Mouse (Mus musculus) embryonic facial prominence, embryonic 12.5 days (tissue): ENCODE measurements at regions not wholly inside any gene's neighbourhood (a gene's known extent, or its start where the extent isn't known, plus 50 kb on each side); places are given as distances from the start of the nearest gene placed in this dataset.
A peak's percentile ranks its signal among the peaks of the same experiment; 100 is the strongest.

ENCODE experiments used
- ATAC-seq: fragments of 200-750 bp; cut with Nextera tagmentation; 2 replicates; pipeline ENCODE4 v1.8.0; 2017; ENCODE audit not compliant: insufficient number of reproducible peaks, insufficient read depth, low FRiP score, low TSS enrichment
- H3K27ac ChIP-seq: fragments of 300-500 bp; sonication (generic); 2 replicates; pipeline ENCODE4 v1.5.1; 2016; ENCODE audit warnings: mild to moderate bottlenecking
- H3K27me3 ChIP-seq: fragments of 300-500 bp; sonication (generic); 2 replicates; pipeline ENCODE4 v1.6.1; 2016; ENCODE audit warnings: mild to moderate bottlenecking, moderate library complexity
- H3K36me3 ChIP-seq: fragments of 300-500 bp; sonication (generic); 2 replicates; pipeline ENCODE4 v1.6.1; 2016; ENCODE audit warnings: mild to moderate bottlenecking
- H3K4me1 ChIP-seq: fragments of 300-500 bp; sonication (generic); 2 replicates; pipeline ENCODE4 v1.6.1; 2016
- H3K4me2 ChIP-seq: fragments of 300-500 bp; sonication (generic); replicated peaks from 2 replicates; pipeline ENCODE4 v1.6.1; 2016; ENCODE audit warnings: mild to moderate bottlenecking, moderate library complexity
- H3K4me3 ChIP-seq: fragments of 300-500 bp; sonication (generic); 2 replicates; pipeline ENCODE4 v1.5.1; 2016; ENCODE audit warnings: mild to moderate bottlenecking
- H3K9ac ChIP-seq: fragments of 300-500 bp; sonication (generic); 2 replicates; pipeline ENCODE4 v1.6.1; 2016; ENCODE audit warnings: mild to moderate bottlenecking, moderate library complexity
- H3K9me3 ChIP-seq: fragments of 300-500 bp; sonication (generic); 2 replicates; pipeline ENCODE4 v1.6.1; 2016; ENCODE audit warnings: mild to moderate bottlenecking, moderate library complexity
- WGBS: fragments of 180-500 bp; shearing (Covaris S2); methylation state at CpG from one replicate; pipeline ENCODE4 v1.1.7; 2016; 5-methylcytosine and 5-hydroxymethylcytosine counted together

DNA sequence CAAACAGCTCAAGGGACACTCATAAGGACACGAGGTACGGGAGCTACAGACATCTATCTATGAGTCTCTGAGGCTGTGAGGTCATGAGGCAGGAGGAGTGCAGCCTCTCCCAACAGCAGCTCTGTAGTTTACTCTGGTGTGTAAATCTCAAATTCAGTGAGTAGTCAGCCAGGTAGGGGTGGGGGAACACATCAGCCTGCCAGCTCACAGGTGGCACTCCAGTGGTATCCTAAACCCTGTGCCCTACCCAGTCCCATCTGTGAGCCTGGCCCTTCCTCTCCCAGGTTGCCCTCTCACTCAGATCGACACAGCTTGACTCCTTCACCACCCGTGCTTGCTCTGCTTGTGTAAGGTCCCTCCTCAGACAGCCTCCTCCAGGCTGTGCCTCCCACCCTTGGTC lies 202.2 kb downstream of the Sipa1l2 start:
- Histone ChIP-seq H3K4me2 (no peak overlapping the region), H3K9me3 (no peaks in the 10 kb centered on the region), H3K36me3 (no peaks in the 10 kb centered on the region), H3K4me1 (peaks cover 15% of the 10 kb centered on the region), H3K9ac (no peak overlapping the region), H3K27me3 (no peaks in the 10 kb centered on the region; the same call in 1 of the 2 replicates), H3K27ac (no peak overlapping the region), H3K4me3 (no peak overlapping the region)
- ATAC-seq = no peak
- 74% methylated on average over 4 of the region's 4 CpGs for WGBS

DNA sequence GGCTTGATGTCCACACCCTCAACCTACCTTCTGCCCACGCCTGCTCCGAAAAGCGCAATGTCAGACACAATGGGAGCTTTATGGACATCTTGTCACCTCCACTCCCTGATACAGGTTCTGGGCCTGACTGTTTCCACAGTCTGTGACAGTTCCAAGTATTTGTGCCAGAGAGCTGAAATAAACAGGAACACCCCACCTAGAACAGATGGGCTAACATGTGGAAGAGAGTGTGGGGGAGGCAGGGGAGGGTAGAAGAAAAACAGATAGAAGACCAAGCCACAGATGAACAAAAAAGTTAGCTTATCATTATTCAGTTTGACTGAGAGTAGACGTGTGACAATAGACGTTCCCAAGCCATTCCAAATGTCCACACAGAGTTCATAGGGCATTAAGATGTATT lies 204.6 kb downstream of the Sipa1l2 start:
- Histone ChIP-seq H3K4me3 (no peak overlapping the region), H3K4me2 (no peak overlapping the region), H3K4me1 (peaks cover 11% of the 10 kb centered on the region), H3K9ac (no peak overlapping the region), H3K27me3 (no peaks in the 10 kb centered on the region; the same call in 1 of the 2 replicates), H3K36me3 (no peaks in the 10 kb centered on the region), H3K9me3 (0 out of 2 replicates have a peak, but pooled peaks cover 5% of the 10 kb centered on the region), H3K27ac (no peak overlapping the region)
- WGBS = 89% methylated on average over 5 of the region's 5 CpGs
- ATAC-seq = no peak

DNA sequence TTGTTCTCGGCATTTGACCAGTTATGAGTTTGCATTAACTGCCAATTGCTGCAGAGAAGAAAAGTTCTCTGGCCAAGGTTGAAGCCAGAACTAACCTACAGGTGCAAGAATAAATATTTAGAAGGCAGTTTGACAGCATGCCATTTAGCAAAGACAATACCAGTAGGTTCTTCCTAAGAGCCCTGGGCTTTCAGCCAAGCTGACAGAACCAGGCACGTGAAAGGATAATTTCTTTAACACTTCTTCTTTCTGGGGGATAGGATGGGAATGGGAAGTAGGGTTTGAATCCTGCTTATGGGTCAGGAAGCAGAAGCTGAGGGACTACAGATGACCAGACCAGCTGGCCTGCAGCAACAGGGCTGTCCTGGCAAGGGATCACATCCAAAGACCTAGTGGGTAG lies 210.2 kb downstream of the Sipa1l2 start:
- Histone ChIP-seq H3K36me3 (no peaks in the 10 kb centered on the region), H3K4me3 (no peak overlapping the region), H3K9ac (no peak overlapping the region), H3K27ac (no peak overlapping the region), H3K4me2 (no peak overlapping the region), H3K27me3 (no peaks in the 10 kb centered on the region), H3K4me1 (peaks cover 18% of the 10 kb centered on the region), H3K9me3 (0 out of 2 replicates have a peak, but pooled peaks cover 7% of the 10 kb centered on the region)
- ATAC-seq = no peak
- 81% methylated on average over 2 of the region's 2 CpGs for WGBS

DNA sequence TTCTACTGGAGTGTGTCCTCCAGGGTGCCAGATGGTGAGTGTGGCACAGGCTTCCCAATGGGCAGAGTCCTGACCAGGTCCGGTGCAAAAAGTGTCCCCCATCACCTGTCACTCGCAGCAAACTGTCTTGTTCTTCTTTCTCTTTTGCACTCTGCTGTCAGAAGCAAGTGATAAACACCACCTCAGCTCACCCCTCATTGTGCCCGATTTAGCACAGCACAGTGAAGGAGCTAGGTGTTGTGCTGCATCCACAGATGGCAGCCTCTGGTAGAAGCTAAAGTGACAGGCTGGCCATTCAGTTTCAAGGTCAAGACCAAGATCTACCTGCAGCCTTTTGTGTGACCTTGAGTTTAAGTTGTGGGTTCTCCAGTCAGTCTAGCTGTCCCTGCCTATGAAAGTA lies 211.8 kb downstream of the Sipa1l2 start:
- no peak overlapping the region for H3K27ac ChIP-seq
- H3K4me2 ChIP-seq = no peak overlapping the region
- H3K27me3 ChIP-seq = no peaks in the 10 kb centered on the region
- 89% methylated on average over 3 of the region's 3 CpGs for WGBS
- 0 out of 2 replicates have a peak, but pooled peaks cover 7% of the 10 kb centered on the region for H3K9me3 ChIP-seq
- H3K9ac ChIP-seq = no peak overlapping the region
- ATAC-seq = no peak
- peaks cover 23% of the 10 kb centered on the region for H3K4me1 ChIP-seq
- no peaks in the 10 kb centered on the region for H3K36me3 ChIP-seq
- no peak overlapping the region for H3K4me3 ChIP-seq

DNA sequence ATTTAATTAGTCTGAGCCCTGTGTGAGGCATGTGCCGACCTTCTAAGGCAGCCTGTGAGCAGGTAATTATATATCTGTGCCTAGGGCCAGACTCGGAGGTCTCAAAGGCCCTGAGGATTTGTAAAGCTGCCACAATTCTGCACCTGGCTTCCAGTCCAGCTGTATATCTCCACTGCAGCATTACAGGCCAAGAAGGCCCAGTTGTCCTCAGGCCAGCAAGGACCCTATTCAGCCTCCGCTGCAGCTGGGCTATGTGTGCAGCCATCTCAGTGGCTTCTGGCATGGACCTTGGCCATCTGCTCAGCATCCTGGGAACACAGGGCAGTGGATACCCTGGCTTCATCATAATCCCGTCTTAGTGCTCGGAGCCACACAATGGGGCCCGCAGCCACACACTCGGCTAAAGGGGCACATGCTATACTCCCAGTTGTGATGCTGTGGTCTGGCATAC lies 214.5 kb downstream of the Sipa1l2 start:
- Histone ChIP-seq H3K36me3 (no peaks in the 10 kb centered on the region), H3K27me3 (no peaks in the 10 kb centered on the region), H3K9ac (no peak overlapping the region), H3K9me3 (0 out of 2 replicates have a peak, but pooled peaks cover 3% of the 10 kb centered on the region), H3K4me3 (no peak overlapping the region), H3K4me2 (no peak overlapping the region), H3K27ac (no peak overlapping the region), H3K4me1 (peaks cover 23% of the 10 kb centered on the region)
- WGBS = 43% methylated on average over 7 of the region's 7 CpGs
- ATAC-seq = no peak

DNA sequence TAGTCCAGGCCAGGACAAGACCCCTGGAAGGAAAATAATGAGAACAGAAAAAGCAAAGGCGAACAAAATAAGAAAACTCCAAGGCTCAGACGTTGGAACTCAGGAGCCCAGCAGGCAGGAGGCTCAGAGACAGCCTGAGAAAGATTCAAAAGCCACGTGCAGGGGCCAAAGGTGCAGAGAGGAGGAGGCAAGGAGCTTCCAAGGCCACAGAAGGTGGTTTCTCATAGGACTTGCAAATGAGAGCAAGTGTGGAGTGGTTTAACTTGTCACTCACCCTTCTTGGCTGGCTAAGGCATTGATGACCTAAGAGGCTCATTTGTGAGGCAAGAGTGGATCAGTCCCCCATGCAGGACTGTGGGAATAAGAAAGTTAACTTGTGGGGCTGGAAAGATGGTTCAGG lies 217.3 kb downstream of the Sipa1l2 start:
- Histone ChIP-seq H3K36me3 (no peaks in the 10 kb centered on the region), H3K9ac (no peak overlapping the region), H3K27me3 (no peaks in the 10 kb centered on the region), H3K9me3 (no peaks in the 10 kb centered on the region), H3K4me2 (no peak overlapping the region), H3K4me1 (peaks cover 34% of the 10 kb centered on the region), H3K27ac (no peak overlapping the region), H3K4me3 (no peak overlapping the region)
- no peak for ATAC-seq
- WGBS = 54% methylated on average over 3 of the region's 3 CpGs

DNA sequence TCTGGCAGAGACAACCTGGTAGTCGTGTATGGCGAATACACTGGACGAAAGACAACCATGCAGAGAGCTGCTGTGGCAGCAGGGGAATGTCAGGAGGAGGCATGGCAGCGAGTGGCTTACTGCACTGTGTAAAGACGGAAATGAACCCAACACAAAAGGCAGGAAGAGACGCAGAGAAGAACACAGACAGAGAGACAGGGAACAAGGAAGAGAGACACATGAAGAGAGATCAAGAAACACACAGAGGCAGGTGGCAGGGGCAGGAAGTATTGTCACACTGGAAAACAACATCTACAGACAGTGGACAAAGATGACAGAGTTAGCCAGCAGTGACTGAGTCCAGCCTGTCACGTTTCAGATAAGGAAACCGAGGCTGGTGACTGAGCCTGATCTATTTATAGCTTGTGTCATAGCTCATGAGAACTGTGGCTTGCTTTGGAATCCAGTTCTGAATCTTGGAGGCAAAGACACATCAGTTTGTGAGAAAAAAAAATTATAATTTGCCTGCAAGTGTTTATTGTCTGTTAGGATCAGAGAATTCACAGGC lies 218.0 kb downstream of the Sipa1l2 start:
- H3K9ac ChIP-seq = no peak overlapping the region
- no peak overlapping the region for H3K4me2 ChIP-seq
- no peaks in the 10 kb centered on the region for H3K27me3 ChIP-seq
- 81% methylated on average over 8 of the region's 8 CpGs for WGBS
- H3K27ac ChIP-seq = no peak overlapping the region
- no peaks in the 10 kb centered on the region for H3K36me3 ChIP-seq
- no peak overlapping the region for H3K4me3 ChIP-seq
- H3K9me3 ChIP-seq = no peaks in the 10 kb centered on the region
- peaks cover 34% of the 10 kb centered on the region for H3K4me1 ChIP-seq
- no peak for ATAC-seq

DNA sequence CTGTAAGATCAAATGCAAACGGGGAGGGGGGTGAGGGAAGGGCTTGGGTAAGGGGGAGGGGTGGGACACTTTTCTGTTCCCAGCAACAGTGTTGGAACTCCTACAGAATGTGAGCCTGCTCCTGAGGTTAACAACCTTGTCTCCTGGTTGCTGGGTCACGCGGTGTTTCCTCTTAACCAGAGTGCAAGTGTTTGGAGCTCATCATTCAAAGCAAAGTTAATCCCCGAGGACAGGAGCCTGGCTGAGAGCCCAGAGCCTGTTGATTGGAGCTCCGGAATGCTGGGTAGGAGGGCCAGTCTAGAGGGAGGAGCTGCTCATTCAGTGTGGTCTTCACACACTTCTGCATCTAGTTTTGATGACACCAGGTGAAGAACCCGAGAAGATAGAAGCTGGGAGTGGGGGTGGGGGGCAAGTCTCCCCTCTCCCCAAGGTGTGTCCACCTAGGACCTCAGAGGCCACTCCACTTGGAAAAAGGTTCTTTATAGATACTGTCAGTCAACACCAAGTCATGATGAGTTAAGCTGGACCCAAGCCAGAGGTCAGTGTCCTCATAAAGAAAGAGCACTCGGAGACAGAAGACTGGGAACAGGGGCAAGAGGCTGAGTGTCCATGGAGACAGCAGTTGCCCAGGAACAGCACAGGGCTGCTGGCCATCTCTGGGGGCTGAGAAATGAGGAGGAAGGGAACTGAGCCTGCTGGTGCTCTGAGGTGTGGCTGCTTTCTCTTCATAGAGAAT lies 220.2 kb downstream of the Sipa1l2 start:
- Histone ChIP-seq H3K9ac (no peak overlapping the region), H3K4me2 (no peak overlapping the region), H3K4me3 (no peak overlapping the region), H3K9me3 (no peaks in the 10 kb centered on the region), H3K27ac (no peak overlapping the region), H3K36me3 (no peaks in the 10 kb centered on the region), H3K27me3 (no peaks in the 10 kb centered on the region), H3K4me1 (peaks cover 17% of the 10 kb centered on the region)
- WGBS = 21% methylated on average over 7 of the region's 7 CpGs
- ATAC-seq = peak; percentile 72

DNA sequence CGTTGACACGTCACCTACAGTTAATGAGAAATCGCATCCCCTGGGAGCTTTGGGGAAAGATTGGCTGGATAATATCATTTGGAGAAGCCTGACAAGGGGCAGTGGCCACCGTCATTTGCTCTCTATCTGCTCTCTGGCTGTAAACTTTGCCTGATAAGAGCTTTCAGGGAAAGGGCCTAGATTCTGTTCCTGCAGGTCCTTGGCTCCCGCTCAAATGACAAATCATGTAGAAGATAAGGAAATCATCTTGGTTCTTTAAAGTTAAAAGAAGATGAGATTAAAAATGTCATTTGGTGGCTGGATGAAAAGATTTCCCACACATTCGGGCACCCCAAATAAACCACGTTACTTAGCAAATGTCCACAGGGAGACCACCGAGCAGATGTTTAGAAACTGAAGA lies 223.4 kb downstream of the Sipa1l2 start:
- 78% methylated on average over 8 of the region's 8 CpGs for WGBS
- Histone ChIP-seq H3K9ac (no peak overlapping the region), H3K36me3 (no peaks in the 10 kb centered on the region), H3K4me3 (no peak overlapping the region), H3K4me2 (no peak overlapping the region), H3K27me3 (no peaks in the 10 kb centered on the region), H3K27ac (no peak overlapping the region), H3K9me3 (no peaks in the 10 kb centered on the region), H3K4me1 (peaks cover 19% of the 10 kb centered on the region)
- no peak for ATAC-seq

DNA sequence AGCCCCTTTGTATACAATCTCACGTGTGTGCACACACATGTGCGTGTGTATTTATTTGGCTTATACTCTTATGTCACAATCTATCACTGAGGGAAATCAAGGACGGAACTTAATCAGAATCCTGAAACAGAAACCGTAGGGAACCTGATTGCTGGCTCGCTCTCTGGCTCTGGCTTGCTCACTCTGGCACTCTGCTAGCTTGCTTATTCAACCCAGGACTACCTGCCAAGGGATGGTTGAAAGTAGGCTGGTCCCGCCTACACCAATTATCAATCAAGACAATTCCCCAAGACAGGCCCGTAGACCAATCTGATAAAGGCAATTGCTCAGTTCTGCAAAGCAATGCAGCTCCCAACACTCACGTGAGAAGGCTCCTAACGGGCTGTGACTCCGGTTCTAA lies 224.0 kb downstream of the Sipa1l2 start:
- no peak overlapping the region for H3K9ac ChIP-seq
- H3K4me1 ChIP-seq = peaks cover 19% of the 10 kb centered on the region
- WGBS = 85% methylated on average over 10 of the region's 10 CpGs
- H3K27ac ChIP-seq = no peak overlapping the region
- no peaks in the 10 kb centered on the region for H3K9me3 ChIP-seq
- H3K4me2 ChIP-seq = no peak overlapping the region
- H3K36me3 ChIP-seq = no peaks in the 10 kb centered on the region
- H3K4me3 ChIP-seq = no peak overlapping the region
- H3K27me3 ChIP-seq = no peaks in the 10 kb centered on the region
- ATAC-seq = no peak

DNA sequence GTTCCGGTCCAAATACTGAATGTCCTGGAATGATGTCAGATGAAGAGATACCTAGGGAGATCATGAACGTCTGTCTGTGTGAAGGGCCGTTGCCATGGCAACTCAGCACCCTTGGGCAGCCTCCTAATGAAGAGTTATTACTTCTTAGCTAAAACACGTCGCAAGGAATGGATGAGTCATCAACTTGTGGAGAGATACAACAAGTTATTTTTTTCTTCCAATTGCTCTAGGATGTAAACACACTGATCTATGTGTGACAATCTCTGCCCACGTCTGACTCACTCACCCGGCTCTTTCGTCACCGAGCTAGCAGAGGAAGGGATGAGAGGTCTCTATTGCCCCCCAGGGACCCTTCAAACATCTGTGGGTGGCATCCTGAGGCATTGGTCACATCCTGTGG lies 225.7 kb downstream of the Sipa1l2 start:
- no peak overlapping the region for H3K27ac ChIP-seq
- ATAC-seq = no peak
- H3K4me2 ChIP-seq = no peak overlapping the region
- 59% methylated on average over 9 of the region's 9 CpGs for WGBS
- H3K27me3 ChIP-seq = no peaks in the 10 kb centered on the region
- peaks cover 10% of the 10 kb centered on the region; the same call in 1 of the 2 replicates for H3K4me1 ChIP-seq
- no peaks in the 10 kb centered on the region for H3K36me3 ChIP-seq
- no peak overlapping the region for H3K9ac ChIP-seq
- H3K4me3 ChIP-seq = no peak overlapping the region
- no peaks in the 10 kb centered on the region for H3K9me3 ChIP-seq

DNA sequence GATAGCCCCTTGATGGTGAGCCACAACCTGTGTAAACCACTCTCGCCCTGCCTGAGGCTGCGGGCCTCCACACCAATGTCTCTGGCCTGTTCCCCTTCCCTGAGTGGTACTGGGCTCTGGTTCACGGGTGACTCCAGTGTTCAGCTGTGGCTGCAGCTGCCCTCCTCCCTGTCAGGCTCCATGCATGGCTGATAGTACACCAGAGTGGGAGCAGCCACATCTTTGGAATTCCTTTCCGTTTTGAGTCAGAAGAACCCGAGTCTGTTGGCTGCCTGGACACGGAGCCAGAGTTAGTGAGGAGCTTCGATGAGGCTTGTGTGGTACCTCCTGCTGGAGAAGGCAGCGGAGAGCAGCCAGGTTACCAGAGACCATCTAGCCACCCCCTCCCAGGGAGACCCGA lies 227.1 kb downstream of the Sipa1l2 start:
- no peak overlapping the region for H3K9ac ChIP-seq
- peaks cover 8% of the 10 kb centered on the region; the same call in 1 of the 2 replicates for H3K4me1 ChIP-seq
- H3K27me3 ChIP-seq = no peaks in the 10 kb centered on the region
- 67% methylated on average over 9 of the region's 9 CpGs for WGBS
- ATAC-seq = no peak
- H3K27ac ChIP-seq = no peak overlapping the region
- no peak overlapping the region for H3K4me2 ChIP-seq
- H3K9me3 ChIP-seq = no peaks in the 10 kb centered on the region
- no peaks in the 10 kb centered on the region for H3K36me3 ChIP-seq
- no peak overlapping the region for H3K4me3 ChIP-seq
